Mouse (Mus musculus): ENCODE results near the gene Trim25.
"Not testable (repeated sequence)": the region's sequence is repeated elsewhere in the genome, so short reads cannot be mapped to it uniquely, and the experiment has no call there.

Gene Trim25

GRCm38 (mm10) chr11:89024181-89024881 is 25.2 kb downstream of the Trim25 start:
- peak; percentile 87 for DNase-seq (ENCODE audit: low spot score)

GRCm38 (mm10) chr11:89025603-89026002 is 26.4 kb downstream of the Trim25 start:
- no peak for DNase-seq (ENCODE audit: low spot score)

GRCm38 (mm10) chr11:89026117-89026516 is 26.9 kb downstream of the Trim25 start:
- DNase-seq (ENCODE audit: low spot score), result no peak

GRCm38 (mm10) chr11:89027955-89028361 is 28.8 kb downstream of the Trim25 start:
- peak; percentile 74 for DNase-seq (ENCODE audit: low spot score)

- DNase-seq (ENCODE audit: low spot score), result peak; percentile 77
Observed at GRCm38 (mm10) chr11:89028871-89029405, 29.8 kb downstream of the Trim25 start.

- DNase-seq (ENCODE audit: low spot score), result no peak
Observed at GRCm38 (mm10) chr11:89030552-89030951, 31.4 kb downstream of the Trim25 start.

GRCm38 (mm10) chr11:89031189-89031588 is 32.0 kb downstream of the Trim25 start:
- no peak for DNase-seq (ENCODE audit: low spot score)

- DNase-seq (ENCODE audit: low spot score), result no peak
Observed at GRCm38 (mm10) chr11:89034592-89034991, 35.4 kb downstream of the Trim25 start.

- no peak for DNase-seq (ENCODE audit: low spot score)
Observed at GRCm38 (mm10) chr11:89035552-89035951, 36.4 kb downstream of the Trim25 start.

GRCm38 (mm10) chr11:89038496-89038895 is 39.3 kb downstream of the Trim25 start:
- no peak for DNase-seq (ENCODE audit: low spot score)

- DNase-seq (ENCODE audit: low spot score), result peak; percentile 62
Observed at GRCm38 (mm10) chr11:89039325-89039724, 40.1 kb downstream of the Trim25 start.

- DNase-seq (ENCODE audit: low spot score), result not testable (repeated sequence)
Observed at GRCm38 (mm10) chr11:89041073-89041472, 41.9 kb downstream of the Trim25 start.

- DNase-seq (ENCODE audit: low spot score), result no peak
Observed at GRCm38 (mm10) chr11:89043046-89043445, 43.9 kb downstream of the Trim25 start.

GRCm38 (mm10) chr11:89045501-89045900 is 46.3 kb downstream of the Trim25 start:
- DNase-seq (ENCODE audit: low spot score), result not testable (repeated sequence)

GRCm38 (mm10) chr11:89046021-89046420 is 46.8 kb downstream of the Trim25 start:
- DNase-seq (ENCODE audit: low spot score), result no peak

- DNase-seq (ENCODE audit: low spot score), result no peak
Observed at GRCm38 (mm10) chr11:89051767-89052166, 52.6 kb downstream of the Trim25 start.

- no peak for DNase-seq (ENCODE audit: low spot score)
Observed at GRCm38 (mm10) chr11:89055931-89056690, 56.9 kb downstream of the Trim25 start.

- no peak for DNase-seq (ENCODE audit: low spot score)
Observed at GRCm38 (mm10) chr11:89058515-89059270, 59.5 kb downstream of the Trim25 start.

- no peak for DNase-seq (ENCODE audit: low spot score)
Observed at GRCm38 (mm10) chr11:89059919-89060422, 60.8 kb downstream of the Trim25 start.

GRCm38 (mm10) chr11:89060423-89061089 is 61.4 kb downstream of the Trim25 start:
- peak; percentile 94 for DNase-seq (ENCODE audit: low spot score)

- no peak for DNase-seq (ENCODE audit: low spot score)
Observed at GRCm38 (mm10) chr11:89061362-89061761, 62.2 kb downstream of the Trim25 start.

- no peak for DNase-seq (ENCODE audit: low spot score)
Observed at GRCm38 (mm10) chr11:89064312-89064711, 65.1 kb downstream of the Trim25 start.
